Mouse (Mus musculus) testis, adult 2 months (tissue): ENCODE results near the gene Kcnip4.

Experiments
- CTCF ChIP-seq: fragments of 200-500 bp; IDR thresholded peaks from 2 replicates; pipeline ENCODE4 v1.5.1; 2012; ENCODE audit warnings: low read depth, mild to moderate bottlenecking, inconsistent platforms, low read length, moderate library complexity; ENCODE audit not compliant: control insufficient read depth, insufficient read depth, insufficient replicate concordance
- POLR2A ChIP-seq: fragments of 200-500 bp; IDR thresholded peaks from 2 replicates; pipeline ENCODE4 v1.6.1; 2012; ENCODE audit warnings: low read depth, mild to moderate bottlenecking, inconsistent platforms, low read length, moderate library complexity; ENCODE audit not compliant: control insufficient read depth

- TF ChIP-seq CTCF (no peak), POLR2A (no peak)
Measured at GRCm38 (mm10) chr5:49524394-49525241, at the start of gene Kcnip4.
